Mouse (Mus musculus) midbrain, embryonic 16.5 days (tissue): ENCODE data around the gene Tmem171. TPM values are rescaled to one million over a fixed set of nuclear protein-coding genes. Genes with fewer than 3 reads are reported as not detected.

ENCODE experiments used
- ATAC-seq: fragments of 200-750 bp; cut with Nextera tagmentation; 2 replicates; pipeline ENCODE4 v1.8.0; 2017; ENCODE audit warnings: moderate TSS enrichment
- H3K27ac ChIP-seq: fragments of 300-500 bp; sonication (generic); 2 replicates; pipeline ENCODE4 v1.5.1; 2014; ENCODE audit warnings: mild to moderate bottlenecking, low read length, mixed read lengths
- H3K27me3 ChIP-seq: fragments of 300-500 bp; sonication (generic); 2 replicates; pipeline ENCODE4 v1.6.1; 2014; ENCODE audit warnings: low read depth, low read length, mixed read lengths; ENCODE audit not compliant: control insufficient read depth, insufficient read depth
- H3K36me3 ChIP-seq: fragments of 300-500 bp; sonication (generic); 2 replicates; pipeline ENCODE4 v1.6.1; 2014; ENCODE audit warnings: mild to moderate bottlenecking, low read length, moderate library complexity, mixed read lengths; ENCODE audit not compliant: control insufficient read depth, insufficient read depth
- H3K4me1 ChIP-seq: fragments of 300-500 bp; sonication (generic); 2 replicates; pipeline ENCODE4 v1.6.1; 2014; ENCODE audit warnings: mild to moderate bottlenecking, low read length, mixed read lengths; ENCODE audit not compliant: control insufficient read depth, insufficient read depth
- H3K4me2 ChIP-seq: fragments of 300-500 bp; sonication (generic); 2 replicates; pipeline ENCODE4 v1.6.1; 2014; ENCODE audit warnings: mild to moderate bottlenecking, low read length, mixed read lengths
- H3K4me3 ChIP-seq: fragments of 300-500 bp; sonication (generic); 2 replicates; pipeline ENCODE4 v1.5.1; 2014; ENCODE audit warnings: low read depth, mild to moderate bottlenecking, low read length, moderate library complexity, mixed read lengths
- H3K9ac ChIP-seq: fragments of 300-500 bp; sonication (generic); 2 replicates; pipeline ENCODE4 v1.6.1; 2014; ENCODE audit warnings: low read depth, low read length, mixed read lengths
- H3K9me3 ChIP-seq: fragments of 300-500 bp; sonication (generic); replicated peaks from 2 replicates; pipeline ENCODE4 v1.6.1; 2014; ENCODE audit warnings: mild to moderate bottlenecking, low read length, mixed read lengths; ENCODE audit not compliant: control insufficient read depth, poor library complexity, severe bottlenecking
- WGBS: fragments of 180-500 bp; shearing (Covaris S2); extraction: QIAGEN DNeasy Blood & Tissue Kit; methylation state at CpG from one replicate; pipeline ENCODE4 v1.1.7; 2014; 5-methylcytosine and 5-hydroxymethylcytosine counted together
- polyA plus RNA-seq: library from polyadenylated mRNA; unstranded; fragments of >200 nt; fragmentation: Nextera tagmentation; extraction: Ambion mirVana; gene quantifications from 2 replicates; pipeline ENCODE4 v1.2.1, GENCODE M21; 2015

Gene Tmem171
- polyA plus RNA-seq, 1 experiment from 2014 or later: not detected

DNA sequence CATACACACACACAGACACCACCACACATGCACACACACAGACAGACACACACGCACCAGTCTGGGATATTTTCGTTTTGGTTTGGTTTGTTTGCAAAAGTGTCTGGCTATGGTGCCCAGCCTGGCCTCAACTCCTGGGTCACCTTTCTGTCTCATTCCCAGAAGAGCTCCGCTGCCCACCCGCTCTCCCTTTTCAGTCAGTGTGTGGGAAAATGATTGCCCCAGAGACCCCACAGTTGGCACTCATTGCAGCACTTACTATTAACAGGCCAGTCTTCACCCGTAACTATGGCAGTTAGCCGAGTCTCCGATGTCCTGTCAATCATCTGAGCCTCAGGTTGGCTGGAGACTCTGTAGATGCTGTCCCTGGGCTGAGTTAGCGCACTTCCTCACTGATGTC, 21.5 kb upstream of the Tmem171 start:
- H3K4me1 ChIP-seq: no peaks in the 10 kb centered on the region
- ATAC-seq: no peak
- no peaks in the 10 kb centered on the region for H3K27me3 ChIP-seq
- H3K9me3 ChIP-seq: no peaks in the 10 kb centered on the region
- H3K9ac ChIP-seq: no peak overlapping the region
- H3K4me3 ChIP-seq: no peak overlapping the region
- WGBS: 90% methylated on average over 8 of the region's 8 CpGs
- H3K27ac ChIP-seq: no peak overlapping the region
- H3K4me2 ChIP-seq: no peak overlapping the region
- H3K36me3 ChIP-seq: no peaks in the 10 kb centered on the region

DNA sequence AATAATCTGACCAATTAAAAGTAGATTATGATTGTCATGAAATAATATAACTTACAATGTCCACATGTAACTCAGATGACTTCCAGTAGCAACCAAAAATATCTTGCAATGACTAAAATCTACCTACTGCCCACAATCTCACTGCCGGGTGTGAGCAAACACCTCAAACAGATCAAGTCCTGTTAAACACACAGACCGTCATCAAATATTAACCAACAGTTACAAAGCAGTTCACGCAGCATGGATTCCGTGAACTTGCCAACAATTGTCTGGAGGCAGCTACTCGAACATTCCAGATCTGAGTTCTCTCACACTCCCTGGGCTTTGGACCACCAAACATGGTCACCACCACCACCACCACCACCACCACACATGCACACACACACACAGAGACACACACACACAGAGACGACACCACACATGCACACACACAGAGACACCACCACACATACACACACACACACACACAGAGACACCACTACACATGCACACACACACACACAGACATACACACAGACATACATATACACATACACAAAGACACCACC, 20.9 kb upstream of the Tmem171 start:
- Histone ChIP-seq H3K9ac (no peak overlapping the region), H3K4me2 (no peak overlapping the region), H3K36me3 (no peaks in the 10 kb centered on the region), H3K27me3 (no peaks in the 10 kb centered on the region), H3K4me3 (no peak overlapping the region), H3K4me1 (no peaks in the 10 kb centered on the region), H3K27ac (no peak overlapping the region), H3K9me3 (no peaks in the 10 kb centered on the region)
- ATAC-seq: no peak
- 82% methylated on average over 6 of the region's 6 CpGs for WGBS

DNA sequence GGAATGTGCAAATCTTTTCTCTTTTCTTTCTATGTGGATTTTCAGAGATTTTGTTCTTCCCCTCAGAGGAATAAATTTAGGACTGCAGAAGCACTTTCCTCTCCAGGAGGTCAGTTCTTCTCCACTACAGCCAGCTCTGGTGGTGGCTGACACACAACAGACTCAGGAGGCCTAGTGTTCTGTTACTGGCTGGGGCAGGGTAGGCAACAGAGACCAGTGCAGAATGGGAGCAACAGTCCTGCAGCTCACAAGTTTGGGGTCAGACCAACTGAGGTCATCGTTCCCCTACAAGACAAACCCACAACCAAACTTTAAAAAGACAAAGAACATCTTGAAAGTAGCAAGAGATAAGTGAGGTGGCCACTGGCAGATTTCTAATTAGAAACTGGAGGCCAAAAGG, 16.0 kb upstream of the Tmem171 start:
- Histone ChIP-seq H3K9me3 (no peaks in the 10 kb centered on the region), H3K4me1 (no peaks in the 10 kb centered on the region), H3K27ac (no peak overlapping the region), H3K4me3 (no peak overlapping the region), H3K9ac (no peak overlapping the region), H3K4me2 (no peak overlapping the region), H3K36me3 (no peaks in the 10 kb centered on the region), H3K27me3 (no peaks in the 10 kb centered on the region)
- 97% methylated on average over 1 of the region's 1 CpGs for WGBS
- no peak for ATAC-seq

DNA sequence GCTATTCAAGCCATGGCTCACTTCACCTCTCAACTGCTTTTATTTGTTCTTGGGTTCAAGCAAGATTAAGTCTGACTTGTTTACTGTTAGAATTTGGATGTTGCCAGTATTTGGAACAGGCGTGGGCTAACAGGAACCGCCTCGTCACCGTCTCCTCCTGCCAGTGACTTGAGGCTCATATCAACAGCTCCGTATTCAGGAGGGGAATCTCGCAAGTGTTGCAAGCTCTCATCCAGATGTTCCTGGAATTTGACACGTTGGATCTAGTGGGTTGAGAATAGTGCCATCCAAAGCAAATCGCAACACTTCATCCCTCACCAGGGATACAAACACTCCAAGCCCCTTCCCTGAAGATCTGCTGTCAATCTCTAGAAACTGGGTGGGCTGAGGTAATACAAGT, 15.6 kb upstream of the Tmem171 start:
- 78% methylated on average over 8 of the region's 8 CpGs for WGBS
- no peak for ATAC-seq
- H3K4me2 ChIP-seq: no peak overlapping the region
- H3K4me3 ChIP-seq: no peak overlapping the region
- H3K27ac ChIP-seq: no peak overlapping the region
- H3K4me1 ChIP-seq: no peaks in the 10 kb centered on the region
- H3K9ac ChIP-seq: no peak overlapping the region
- no peaks in the 10 kb centered on the region for H3K27me3 ChIP-seq
- H3K36me3 ChIP-seq: no peaks in the 10 kb centered on the region
- no peaks in the 10 kb centered on the region for H3K9me3 ChIP-seq

DNA sequence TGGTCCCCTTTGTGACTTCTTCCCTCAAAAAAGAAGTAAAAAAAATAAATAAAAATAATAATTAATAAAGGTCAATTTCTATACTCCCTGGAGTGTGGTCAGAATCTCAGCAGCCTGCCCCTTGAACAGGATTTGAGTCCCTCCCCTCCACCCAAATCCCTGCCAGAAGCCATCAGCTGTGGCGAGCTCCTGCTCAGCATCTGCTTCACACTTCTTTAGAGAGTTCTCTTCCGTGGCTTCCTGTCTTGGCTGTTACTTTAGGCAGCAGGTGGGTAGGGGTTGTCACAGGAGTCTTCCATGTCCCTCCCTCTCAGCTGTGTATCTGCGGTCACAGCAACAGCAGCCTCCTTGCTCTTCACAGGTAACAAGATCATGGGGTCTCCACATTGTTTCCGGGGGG, 10.9 kb upstream of the Tmem171 start:
- no peak overlapping the region for H3K4me2 ChIP-seq
- H3K9me3 ChIP-seq: no peaks in the 10 kb centered on the region
- no peaks in the 10 kb centered on the region for H3K27me3 ChIP-seq
- H3K9ac ChIP-seq: no peak overlapping the region
- WGBS: 77% methylated on average over 4 of the region's 4 CpGs
- H3K27ac ChIP-seq: no peak overlapping the region
- no peaks in the 10 kb centered on the region for H3K4me1 ChIP-seq
- no peak overlapping the region for H3K4me3 ChIP-seq
- no peak for ATAC-seq
- H3K36me3 ChIP-seq: no peaks in the 10 kb centered on the region

DNA sequence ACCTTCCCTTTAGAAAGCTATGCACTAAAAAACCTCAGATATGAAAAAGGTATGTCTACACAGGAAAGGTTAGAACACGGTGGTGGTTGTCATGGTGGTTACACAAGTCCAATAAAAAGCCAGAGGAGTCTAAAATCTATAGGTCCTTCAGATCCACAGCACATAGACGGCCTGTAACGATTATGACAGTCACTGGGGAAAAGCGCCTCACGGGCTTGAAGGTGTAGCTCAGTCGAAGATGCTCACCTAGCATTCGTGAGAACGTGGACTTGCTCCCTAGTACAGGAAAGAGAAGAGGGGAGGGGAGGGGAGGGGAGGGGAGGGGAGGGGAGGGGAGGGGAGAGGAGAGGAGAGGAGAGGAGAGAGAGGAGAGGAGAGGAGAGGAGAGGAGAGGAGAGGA, 9.2 kb upstream of the Tmem171 start:
- no peak overlapping the region for H3K4me2 ChIP-seq
- no peaks in the 10 kb centered on the region for H3K4me1 ChIP-seq
- ATAC-seq: no peak
- no peak overlapping the region for H3K4me3 ChIP-seq
- H3K9me3 ChIP-seq: no peaks in the 10 kb centered on the region
- no peak overlapping the region for H3K9ac ChIP-seq
- no peaks in the 10 kb centered on the region for H3K36me3 ChIP-seq
- no peak overlapping the region for H3K27ac ChIP-seq
- H3K27me3 ChIP-seq: no peaks in the 10 kb centered on the region
- 87% methylated on average over 8 of the region's 8 CpGs for WGBS

DNA sequence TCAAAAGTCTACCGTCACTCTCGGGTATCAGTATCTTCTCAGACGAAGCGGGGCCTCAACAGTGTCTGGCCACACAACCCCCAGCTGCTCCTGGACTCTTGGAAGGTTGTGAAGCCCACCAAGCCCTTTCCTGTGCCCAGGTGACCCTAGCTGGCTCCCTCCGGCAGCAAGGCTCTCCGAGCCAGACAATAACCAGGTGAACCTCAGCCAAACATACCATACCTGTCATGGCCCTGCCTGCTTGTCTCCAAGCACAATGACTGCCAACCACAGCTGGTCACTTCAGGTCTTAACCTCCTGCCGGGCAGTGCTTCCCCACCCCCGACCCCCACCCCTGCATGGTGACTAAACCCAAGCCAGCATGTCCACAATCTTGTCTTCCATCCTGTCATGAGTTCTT, 7.7 kb upstream of the Tmem171 start:
- Histone ChIP-seq H3K4me1 (no peaks in the 10 kb centered on the region), H3K4me3 (no peak overlapping the region), H3K9ac (no peak overlapping the region), H3K27ac (no peak overlapping the region), H3K27me3 (no peaks in the 10 kb centered on the region), H3K36me3 (no peaks in the 10 kb centered on the region), H3K4me2 (no peak overlapping the region), H3K9me3 (no peaks in the 10 kb centered on the region)
- 94% methylated on average over 8 of the region's 8 CpGs for WGBS
- no peak for ATAC-seq

DNA sequence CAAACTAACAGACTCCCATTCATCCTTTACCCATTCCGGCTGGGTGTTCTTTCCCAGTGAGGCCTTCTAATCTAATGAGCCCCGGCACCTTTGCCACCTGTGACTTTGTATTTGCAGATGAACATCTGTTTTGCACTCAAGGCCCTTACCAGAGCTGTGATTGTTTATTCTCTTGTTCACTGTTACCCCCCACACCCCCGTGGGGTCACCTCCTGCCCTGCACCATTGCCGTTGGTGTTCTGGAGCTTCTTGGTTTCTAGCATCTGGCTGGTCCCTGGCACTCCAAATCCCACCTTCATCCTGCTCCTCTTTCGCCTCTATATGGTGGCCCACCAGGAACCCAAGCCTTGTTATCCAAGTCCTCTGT, 6.7 kb upstream of the Tmem171 start:
- H3K27ac ChIP-seq: no peak overlapping the region
- H3K4me2 ChIP-seq: no peak overlapping the region
- 86% methylated on average over 5 of the region's 5 CpGs for WGBS
- H3K4me1 ChIP-seq: no peaks in the 10 kb centered on the region
- ATAC-seq: no peak
- H3K27me3 ChIP-seq: no peaks in the 10 kb centered on the region
- H3K9ac ChIP-seq: no peak overlapping the region
- H3K36me3 ChIP-seq: no peaks in the 10 kb centered on the region
- H3K9me3 ChIP-seq: no peaks in the 10 kb centered on the region
- no peak overlapping the region for H3K4me3 ChIP-seq

DNA sequence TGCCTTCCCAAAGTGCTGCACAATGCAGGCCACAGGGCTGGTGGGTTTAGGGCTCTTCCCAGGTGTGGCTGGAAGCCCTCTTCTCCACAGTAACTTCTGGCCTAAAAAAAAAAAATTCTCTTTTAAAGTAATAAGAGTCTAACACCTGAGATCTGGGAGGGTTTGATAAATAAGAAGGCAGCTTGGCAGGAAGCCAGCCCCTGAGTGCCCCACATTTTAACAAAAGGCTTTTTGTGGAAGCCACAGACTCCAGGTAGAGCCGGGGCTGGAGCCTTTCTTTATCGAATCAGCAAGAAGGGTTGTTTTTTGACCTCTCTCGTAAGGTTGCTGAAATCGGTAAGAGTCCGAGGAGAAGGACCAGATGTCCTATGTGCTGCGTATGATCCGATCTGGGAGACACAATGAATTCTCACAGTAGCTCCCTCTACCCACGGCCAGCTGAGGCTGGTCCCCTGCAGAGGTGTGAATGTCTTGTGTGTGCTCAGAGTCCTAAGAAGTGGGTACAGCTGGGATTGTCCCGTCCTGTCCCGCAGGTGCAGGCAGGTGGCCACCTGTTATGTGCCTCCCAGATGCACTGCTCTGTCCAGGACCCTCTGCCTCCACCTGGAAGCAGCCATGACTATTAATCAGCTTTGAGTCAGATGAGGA, 6.2 kb upstream of the Tmem171 start:
- WGBS: 63% methylated on average over 10 of the region's 10 CpGs
- Histone ChIP-seq H3K36me3 (no peaks in the 10 kb centered on the region), H3K9me3 (no peaks in the 10 kb centered on the region), H3K27me3 (peaks cover 3% of the 10 kb centered on the region), H3K9ac (no peak overlapping the region), H3K4me1 (no peaks in the 10 kb centered on the region), H3K27ac (no peak overlapping the region), H3K4me2 (no peak overlapping the region), H3K4me3 (no peak overlapping the region)
- ATAC-seq: no peak
